Mouse (Mus musculus): ENCODE data around the gene Cc2d1a. TPM values are rescaled to one million over a fixed set of nuclear protein-coding genes. Genes with fewer than 3 reads are reported as not detected.

Cc2d1a gene
- polyA plus RNA-seq, 1 experiment from 2014 or later = 23.6 TPM

DNA sequence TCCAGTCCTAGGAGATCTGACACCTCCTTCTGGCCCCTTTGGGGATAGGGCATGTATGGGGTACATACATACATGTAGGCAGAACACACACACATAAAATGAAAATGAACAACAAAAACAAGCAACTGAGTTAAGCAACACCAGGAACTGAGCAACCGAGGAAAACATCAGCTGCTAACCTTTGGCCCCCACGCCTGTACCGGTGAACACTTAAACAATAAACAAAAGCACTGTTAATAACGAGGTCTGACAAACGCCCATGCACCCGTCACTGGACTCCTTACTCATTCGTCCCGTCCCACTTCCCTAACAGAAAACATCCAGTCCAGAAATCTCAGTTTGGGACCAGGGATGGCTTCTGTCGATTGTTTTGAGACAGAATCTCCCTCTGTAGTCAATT lies 58.5 kb downstream of the Cc2d1a start:
- H3K4me2 ChIP-seq = no peak overlapping the region
- no peak overlapping the region for H3K9ac ChIP-seq
- DNase-seq (no peak), ATAC-seq (ENCODE audit: insufficient read depth) (no peak)
- H3K4me1 ChIP-seq (ENCODE audit: insufficient read depth) = no peaks in the 10 kb centered on the region
- peaks cover 80% of the 10 kb centered on the region for H3K36me3 ChIP-seq (ENCODE audit: insufficient read depth)
- no peak for TF ChIP-seq CTCF (IDR thresholded peaks at IDR 0.05; ENCODE audit: low read depth)
- no peak overlapping the region for H3K27ac ChIP-seq (ENCODE audit: low read depth)
- H3K9me3 ChIP-seq (ENCODE audit: low read depth, low read length) = no peaks in the 10 kb centered on the region
- no peak overlapping the region for H3K4me3 ChIP-seq (ENCODE audit: low read depth, low read length)
- no peaks in the 10 kb centered on the region for H3K27me3 ChIP-seq (ENCODE audit: insufficient read depth, low read length)
- WGBS = 60% methylated on average over 9 of the region's 9 CpGs

DNA sequence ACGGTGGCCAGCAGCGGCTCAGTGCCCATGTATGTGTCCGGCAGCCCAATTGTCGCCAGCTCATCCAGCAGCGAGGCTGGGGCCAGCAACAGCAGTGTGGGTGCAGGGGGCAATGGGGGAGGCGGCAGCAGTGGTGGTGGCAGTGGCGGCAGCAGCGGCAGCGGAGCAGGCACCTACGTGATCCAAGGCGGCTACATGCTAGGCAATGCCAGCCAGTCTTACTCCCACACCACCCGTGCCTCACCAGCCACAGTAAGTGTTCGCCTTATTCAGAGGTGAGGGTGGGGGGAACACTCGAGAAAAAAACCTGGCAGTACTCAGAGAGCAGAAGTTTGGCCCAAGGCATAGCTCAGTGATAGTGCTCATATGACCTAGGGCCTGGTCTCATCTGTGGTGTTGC lies 59.9 kb downstream of the Cc2d1a start:
- no peaks in the 10 kb centered on the region for H3K27me3 ChIP-seq (ENCODE audit: insufficient read depth, low read length)
- H3K4me3 ChIP-seq (ENCODE audit: low read depth, low read length) = no peak overlapping the region
- H3K27ac ChIP-seq (ENCODE audit: low read depth) = no peak overlapping the region
- H3K9me3 ChIP-seq (ENCODE audit: low read depth, low read length) = no peaks in the 10 kb centered on the region
- no peak overlapping the region for H3K4me2 ChIP-seq
- peaks cover 82% of the 10 kb centered on the region for H3K36me3 ChIP-seq (ENCODE audit: insufficient read depth)
- ATAC-seq (ENCODE audit: insufficient read depth) (no peak), DNase-seq (no peak)
- H3K4me1 ChIP-seq (ENCODE audit: insufficient read depth) = no peaks in the 10 kb centered on the region
- WGBS = 94% methylated on average over 14 of the region's 14 CpGs
- no peak for TF ChIP-seq CTCF (IDR thresholded peaks at IDR 0.05; ENCODE audit: low read depth)
- no peak overlapping the region for H3K9ac ChIP-seq

DNA sequence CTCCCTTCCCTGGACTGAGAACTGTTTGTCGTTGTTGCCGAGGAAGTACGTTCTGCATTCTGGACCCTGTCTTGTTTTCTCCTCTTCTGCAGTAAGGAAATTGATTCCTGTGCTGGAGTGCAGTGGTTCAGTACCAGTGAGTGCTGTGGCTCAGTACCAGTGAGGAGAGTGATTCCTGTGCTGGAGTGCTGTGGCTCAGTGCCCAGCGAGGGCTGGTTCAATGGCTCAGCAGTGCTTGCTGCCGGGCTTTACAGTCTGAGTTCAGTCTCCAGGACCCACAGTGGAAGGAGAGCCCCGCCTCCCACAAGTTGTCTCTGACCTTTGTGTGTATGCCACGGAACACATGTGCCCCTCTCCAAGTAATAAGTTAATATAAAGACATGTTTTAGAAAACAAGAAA lies 60.6 kb downstream of the Cc2d1a start:
- Histone ChIP-seq H3K4me1 (ENCODE audit: insufficient read depth) (no peaks in the 10 kb centered on the region), H3K9me3 (ENCODE audit: low read depth, low read length) (no peaks in the 10 kb centered on the region), H3K36me3 (ENCODE audit: insufficient read depth) (peaks cover 82% of the 10 kb centered on the region), H3K27ac (ENCODE audit: low read depth) (no peak overlapping the region), H3K27me3 (ENCODE audit: insufficient read depth, low read length) (no peaks in the 10 kb centered on the region), H3K4me2 (no peak overlapping the region), H3K9ac (no peak overlapping the region), H3K4me3 (ENCODE audit: low read depth, low read length) (no peak overlapping the region)
- DNase-seq = no peak
- ATAC-seq (ENCODE audit: insufficient read depth) = no peak
- no peak for TF ChIP-seq CTCF (IDR thresholded peaks at IDR 0.05; ENCODE audit: low read depth)
- 87% methylated on average over 7 of the region's 7 CpGs for WGBS

DNA sequence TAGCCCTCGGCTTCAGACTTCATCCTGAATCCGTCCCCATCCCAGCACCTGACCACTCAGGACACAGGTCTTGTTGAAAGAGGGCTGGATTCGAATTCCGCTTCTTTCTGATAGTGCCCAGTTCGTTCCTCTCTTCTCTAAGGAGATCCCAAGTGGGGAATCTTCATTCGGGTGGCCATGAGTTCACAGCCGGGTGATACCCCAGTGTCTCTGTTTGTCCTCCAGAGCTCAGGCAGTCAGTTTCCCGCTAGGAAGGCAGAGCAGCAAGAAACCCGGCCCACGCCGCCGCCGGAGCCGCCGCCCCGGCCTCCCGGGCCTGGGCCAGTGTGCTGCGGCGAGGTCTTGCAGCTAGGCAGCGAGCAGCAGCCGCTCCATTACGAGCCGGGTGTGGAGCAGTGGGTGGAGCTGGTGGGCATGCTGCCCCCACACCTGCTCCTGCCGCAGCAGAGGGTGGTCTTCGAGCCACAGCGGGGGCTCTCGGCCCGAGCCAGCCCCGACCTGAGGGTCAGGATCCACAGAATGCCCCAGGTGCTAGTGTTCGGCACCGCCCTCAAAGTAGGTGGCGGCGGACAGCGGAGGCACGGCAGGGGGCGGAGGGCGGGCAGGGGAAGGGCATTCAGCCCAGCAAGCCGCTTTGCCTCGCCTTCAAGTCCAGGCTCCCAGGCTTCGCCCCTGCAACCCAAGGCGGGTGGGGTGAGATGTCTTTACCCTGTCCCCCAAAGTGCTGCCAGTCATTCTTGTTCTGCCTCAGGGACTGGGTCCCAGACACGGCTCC lies 63.2 kb downstream of the Cc2d1a start:
- no peak for DNase-seq
- no peaks in the 10 kb centered on the region for H3K27me3 ChIP-seq (ENCODE audit: insufficient read depth, low read length)
- ATAC-seq (ENCODE audit: insufficient read depth) = no peak
- H3K4me1 ChIP-seq (ENCODE audit: insufficient read depth) = no peaks in the 10 kb centered on the region
- no peak overlapping the region for H3K4me3 ChIP-seq (ENCODE audit: low read depth, low read length)
- H3K9me3 ChIP-seq (ENCODE audit: low read depth, low read length) = no peaks in the 10 kb centered on the region
- no peak overlapping the region for H3K9ac ChIP-seq
- no peak overlapping the region for H3K4me2 ChIP-seq
- WGBS = 51% methylated on average over 42 of the region's 42 CpGs
- H3K27ac ChIP-seq (ENCODE audit: low read depth) = no peak overlapping the region
- no peak for TF ChIP-seq CTCF (IDR thresholded peaks at IDR 0.05; ENCODE audit: low read depth)
- H3K36me3 ChIP-seq (ENCODE audit: insufficient read depth) = peaks cover 87% of the 10 kb centered on the region

DNA sequence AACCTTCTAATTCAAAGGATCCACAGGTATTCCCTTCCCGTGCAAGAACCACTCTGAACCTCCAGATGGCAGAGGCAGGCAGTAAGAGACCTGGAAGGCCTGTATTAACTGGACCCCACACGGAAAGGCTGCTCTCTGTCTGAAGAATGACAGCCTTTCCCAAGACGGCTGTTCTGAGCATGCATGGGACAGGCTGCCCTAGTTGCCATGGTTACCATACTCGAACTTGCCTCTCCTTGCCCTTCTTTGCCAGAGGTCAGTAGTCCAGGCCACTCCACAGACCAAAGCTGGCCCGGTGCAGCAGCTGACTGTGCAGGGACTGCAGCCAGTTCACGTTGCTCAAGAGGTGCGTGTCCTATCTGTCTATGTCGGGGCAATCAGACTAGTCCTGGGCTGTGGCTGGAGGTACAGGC lies 63.9 kb downstream of the Cc2d1a start:
- Histone ChIP-seq H3K27me3 (ENCODE audit: insufficient read depth, low read length) (no peaks in the 10 kb centered on the region), H3K4me3 (ENCODE audit: low read depth, low read length) (no peak overlapping the region), H3K4me1 (ENCODE audit: insufficient read depth) (no peaks in the 10 kb centered on the region), H3K27ac (ENCODE audit: low read depth) (no peak overlapping the region), H3K36me3 (ENCODE audit: insufficient read depth) (peaks cover 89% of the 10 kb centered on the region), H3K9me3 (ENCODE audit: low read depth, low read length) (no peaks in the 10 kb centered on the region), H3K9ac (no peak overlapping the region), H3K4me2 (no peak overlapping the region)
- DNase-seq = no peak
- ATAC-seq (ENCODE audit: insufficient read depth) = no peak
- WGBS = 30% methylated on average over 8 of the region's 8 CpGs
- TF ChIP-seq CTCF (IDR thresholded peaks at IDR 0.05; ENCODE audit: low read depth) = no peak

MicroRNAs encoded within 50 kb of the gene (microRNA counts, 519-probe panel; counts per million panel counts)
- microRNA mmu-miR-181c (2,506 counts per million, percentile 44 among the panel's probes with 10 or more counts), microRNA mmu-miR-709 (2,285 counts per million, percentile 35 among the panel's probes with 10 or more counts)

Small RNAs within 50 kb of the gene (microRNA-seq; reads per million reads assigned to microRNA genes)
- gene Gm25110 (ENCODE audit: borderline number of aligned reads) = not detected
- 6,455 reads per million, percentile 90 among the genes with 10 or more reads in this experiment for gene Mir181c (ENCODE audit: borderline number of aligned reads)
- 5,354 reads per million, percentile 89 among the genes with 10 or more reads in this experiment for gene Mir181d (ENCODE audit: borderline number of aligned reads)
- gene Mir709 (ENCODE audit: borderline number of aligned reads) = not detected

Other genes with a start within 250 kb of the Cc2d1a start
- gene Adgrl1, start 247.8 kb downstream of the Cc2d1a start, polyA plus RNA-seq (2014; fragmentation: Nextera tagmentation; extraction: Ambion mirVana) = 23.3 and 29.1 TPM in 2 replicates
- gene Gm10644, start 192.7 kb downstream of the Cc2d1a start, polyA plus RNA-seq (2014; fragmentation: Nextera tagmentation; extraction: Ambion mirVana) = 0.50 and 0.64 TPM in 2 replicates
- 87.4 and 88.9 TPM in 2 replicates for gene Asf1b, start 192.4 kb downstream of the Cc2d1a start, polyA plus RNA-seq (2014; fragmentation: Nextera tagmentation; extraction: Ambion mirVana)
- 121 and 136 TPM in 2 replicates for gene Prkaca, start 174.9 kb downstream of the Cc2d1a start, polyA plus RNA-seq (2014; fragmentation: Nextera tagmentation; extraction: Ambion mirVana)
- gene Samd1, start 150.3 kb downstream of the Cc2d1a start, polyA plus RNA-seq (2014; fragmentation: Nextera tagmentation; extraction: Ambion mirVana) = 16.0 and 17.3 TPM in 2 replicates
- 1.4 and 1.5 TPM in 2 replicates for gene 1700067K01Rik, start 146.4 kb downstream of the Cc2d1a start, polyA plus RNA-seq (2014; fragmentation: Nextera tagmentation; extraction: Ambion mirVana)
- gene 2210011C24Rik, start 135.8 kb downstream of the Cc2d1a start, polyA plus RNA-seq (2014; fragmentation: Nextera tagmentation; extraction: Ambion mirVana) = 0.83 and 1.2 TPM in 2 replicates
- gene Palm3, start 126.5 kb downstream of the Cc2d1a start, polyA plus RNA-seq (2014; fragmentation: Nextera tagmentation; extraction: Ambion mirVana) = 2.5 and 2.9 TPM in 2 replicates
- gene Il27ra, start 105.3 kb downstream of the Cc2d1a start, polyA plus RNA-seq (2014; fragmentation: Nextera tagmentation; extraction: Ambion mirVana) = 1.1 TPM in 2 replicates
- gene Rln3, start 102.9 kb downstream of the Cc2d1a start, polyA plus RNA-seq (2014; fragmentation: Nextera tagmentation; extraction: Ambion mirVana) = not detected in 2 replicates
- 1.4 and 1.7 TPM in 2 replicates for gene Gm10643, start 82.8 kb downstream of the Cc2d1a start, polyA plus RNA-seq (2014; fragmentation: Nextera tagmentation; extraction: Ambion mirVana)
- gene Rfx1, start 81.1 kb downstream of the Cc2d1a start, polyA plus RNA-seq (2014; fragmentation: Nextera tagmentation; extraction: Ambion mirVana) = 12.9 and 13.3 TPM in 2 replicates
- 9.5 and 10.8 TPM in 2 replicates for gene Dcaf15, start 43.2 kb downstream of the Cc2d1a start, polyA plus RNA-seq (2014; fragmentation: Nextera tagmentation; extraction: Ambion mirVana)
- gene Podnl1, start 21.9 kb downstream of the Cc2d1a start, polyA plus RNA-seq (2014; fragmentation: Nextera tagmentation; extraction: Ambion mirVana) = 0.22 and 0.34 TPM in 2 replicates
- gene 4930432K21Rik, start 89 bp upstream of the Cc2d1a start, polyA plus RNA-seq (2014; fragmentation: Nextera tagmentation; extraction: Ambion mirVana) = 0.66 and 0.99 TPM in 2 replicates
- 2.8 and 4.2 TPM in 2 replicates for gene Nanos3, start 37.3 kb upstream of the Cc2d1a start, polyA plus RNA-seq (2014; fragmentation: Nextera tagmentation; extraction: Ambion mirVana)
- 13.9 and 14.4 TPM in 2 replicates for gene Zswim4, start 89.1 kb upstream of the Cc2d1a start, polyA plus RNA-seq (2014; fragmentation: Nextera tagmentation; extraction: Ambion mirVana)
- 377 and 384 TPM in 2 replicates for gene D8Ertd738e, start 101.8 kb upstream of the Cc2d1a start, polyA plus RNA-seq (2014; fragmentation: Nextera tagmentation; extraction: Ambion mirVana)
- gene Mri1, start 109.4 kb upstream of the Cc2d1a start, polyA plus RNA-seq (2014; fragmentation: Nextera tagmentation; extraction: Ambion mirVana) = 67.4 and 72.8 TPM in 2 replicates
- gene Ccdc130, start 122.4 kb upstream of the Cc2d1a start, polyA plus RNA-seq (2014; fragmentation: Nextera tagmentation; extraction: Ambion mirVana) = 18.5 and 20.4 TPM in 2 replicates
- gene Cacna1a, start 240.5 kb upstream of the Cc2d1a start, polyA plus RNA-seq (2014; fragmentation: Nextera tagmentation; extraction: Ambion mirVana) = 3.8 and 4.4 TPM in 2 replicates